Mouse (Mus musculus): Measurements from ENCODE around the gene Paxx. TPM values are rescaled to one million over a fixed set of nuclear protein-coding genes. Genes with fewer than 3 reads are reported as not detected.

Gene Paxx
- polyA plus RNA-seq (2012; rRNA removed) = 23.7 and 35.7 TPM in 2 replicates

DNA sequence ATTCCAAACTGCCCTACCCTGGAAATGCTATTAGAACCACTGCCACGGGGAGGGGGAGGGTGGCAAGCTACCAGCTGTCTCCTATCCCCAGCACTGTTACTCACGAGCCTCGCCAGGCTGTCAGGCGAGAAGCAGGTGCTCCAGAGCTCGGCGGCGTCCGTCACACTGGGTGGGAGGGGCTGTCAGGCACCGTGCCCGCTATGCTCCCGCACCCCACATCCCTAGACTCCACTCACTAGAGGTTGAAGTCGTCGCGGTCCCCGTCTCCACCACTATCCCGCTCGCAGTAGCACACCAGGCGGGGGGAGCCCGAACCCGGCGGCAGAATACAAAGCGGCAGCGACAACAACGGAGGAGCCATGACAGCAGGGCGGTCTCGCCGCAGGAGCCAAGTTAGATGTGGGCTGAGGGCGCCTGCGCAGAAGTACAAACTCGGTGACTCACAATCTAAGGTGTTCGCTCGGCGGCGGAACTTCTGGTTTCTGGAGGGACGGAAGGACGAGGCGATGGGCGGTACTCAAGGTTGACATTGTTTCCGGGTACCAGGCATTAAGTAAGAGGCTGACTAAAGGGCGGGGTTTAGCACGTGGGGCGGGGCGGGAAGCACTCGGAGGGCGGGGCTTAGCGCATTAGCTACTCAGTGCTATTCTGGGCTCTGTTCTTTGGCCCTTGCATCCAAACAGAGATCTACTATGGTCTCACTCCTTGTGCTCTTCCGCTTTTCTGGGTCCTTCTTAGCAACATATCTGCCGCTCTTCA, at the start of gene Paxx:
Gene Paxx, minus strand, starts transcription at position 544 of the 759 bp plus-strand sequence.

GRCm38 (mm10) chr2:25501593-25502486, 40.9 kb upstream of the Paxx start, which contains the start of gene C8g:
Gene C8g (minus strand): TSS chr2:25501719.

DNA sequence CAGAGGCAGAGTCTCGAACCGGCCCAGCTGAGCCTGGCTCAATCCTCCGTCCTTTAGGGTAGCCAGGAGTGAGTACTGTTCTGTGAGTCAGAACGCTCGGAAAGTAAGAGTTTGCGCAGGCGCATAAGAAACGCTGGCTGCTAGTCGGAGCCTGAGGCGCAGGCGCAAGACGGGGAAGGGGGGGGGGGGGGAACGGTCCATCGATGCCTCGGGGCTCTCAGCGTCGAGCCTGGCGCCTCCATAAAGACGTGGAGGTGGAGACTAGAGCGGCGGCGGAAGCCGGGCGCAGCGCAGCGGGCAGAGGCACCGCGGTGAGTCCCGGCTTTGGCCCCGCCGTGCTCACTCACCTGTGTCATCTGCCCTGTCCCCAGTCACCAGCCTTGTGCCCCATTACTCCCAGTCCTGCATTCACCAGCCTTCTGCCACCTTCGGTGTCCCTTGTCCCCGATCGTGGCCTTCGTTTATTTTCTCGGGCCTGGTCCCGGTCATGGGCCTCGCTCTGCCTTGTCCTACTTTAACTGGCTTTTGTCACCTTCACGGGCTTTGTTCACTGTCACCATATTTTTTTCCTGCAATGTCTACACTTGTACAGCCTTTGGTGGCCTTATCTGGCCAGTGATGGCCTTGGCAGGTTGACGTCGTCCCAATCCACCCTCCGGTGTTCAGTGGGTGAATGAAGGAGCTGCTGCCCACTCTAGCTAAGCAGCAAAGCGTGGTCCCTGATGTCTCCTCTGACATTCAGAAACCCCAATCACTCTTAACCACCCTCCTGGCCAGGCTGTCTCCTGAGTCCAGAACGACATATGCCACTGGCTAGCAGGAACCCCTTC, 39.9 kb upstream of the Paxx start, which contains the start of gene Fbxw5:
Gene Fbxw5, plus strand, starts transcription at position 175 of the 830 bp plus-strand sequence.

GRCm38 (mm10) chr2:25493476-25493961, 32.6 kb upstream of the Paxx start, which contains the start of gene Lcn12:
Gene Lcn12 (minus strand): TSS chr2:25493911.

DNA sequence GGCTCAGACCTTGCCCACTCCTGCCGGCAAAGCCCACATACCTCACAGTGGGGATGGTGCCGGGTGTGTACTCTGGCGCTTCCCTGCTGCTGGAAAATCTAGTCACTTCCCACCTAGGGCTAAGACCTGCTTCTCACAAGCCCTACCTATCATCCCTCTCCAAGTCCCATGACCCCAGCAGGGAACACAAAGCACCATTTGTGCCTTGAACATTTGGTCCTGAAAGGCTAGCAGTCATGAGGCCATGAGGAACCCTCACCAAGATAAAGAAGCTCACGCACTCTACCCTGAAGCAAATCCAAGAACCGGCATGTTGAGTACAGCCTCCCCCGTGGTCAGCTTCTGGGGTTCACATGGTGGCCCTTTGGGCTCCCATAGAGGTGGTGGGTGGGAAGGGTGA, 9.1 kb upstream of the Paxx start, which contains the start of gene Ptgds:
Gene Ptgds, minus strand, starts transcription at position 78 of the 400 bp plus-strand sequence.

DNA sequence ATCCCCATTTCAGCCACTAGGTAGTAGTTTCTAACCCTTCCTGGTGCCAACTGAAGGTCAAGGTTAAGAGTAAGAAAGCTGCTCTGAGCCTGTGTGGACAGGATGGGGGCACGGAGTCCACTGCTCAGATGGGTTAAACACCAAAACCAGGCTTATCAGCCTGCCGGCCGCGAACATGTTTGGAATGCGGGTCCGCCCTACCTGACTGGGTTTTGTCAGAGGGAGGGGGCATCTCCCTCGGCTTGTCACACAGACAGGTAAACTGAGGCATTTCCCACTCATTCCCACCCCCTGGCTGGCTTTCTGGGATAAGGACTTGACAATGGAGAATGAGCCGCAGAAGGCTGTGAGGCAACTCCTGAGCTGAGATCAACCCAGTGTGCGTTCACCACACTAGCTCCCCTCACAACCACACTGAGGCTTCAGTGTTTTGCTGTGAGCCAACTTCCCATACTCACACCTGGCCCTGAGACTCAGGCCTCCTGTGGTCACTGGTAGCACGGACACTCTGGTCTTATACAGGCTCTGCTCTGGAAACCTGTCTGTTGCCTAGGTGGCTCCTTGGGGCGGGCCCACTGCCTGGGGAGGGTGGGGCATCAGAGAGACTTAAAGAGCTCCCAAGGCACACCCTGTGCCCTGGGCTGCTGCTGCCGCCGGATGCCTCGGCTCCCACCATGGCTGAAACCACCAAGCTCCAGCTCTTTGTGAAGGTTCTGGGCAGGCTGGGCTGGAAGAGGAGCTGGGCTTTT, 4.5 kb downstream of the Paxx start, which contains the start of gene Clic3:
Gene Clic3, plus strand, starts transcription at position 634 of the 749 bp plus-strand sequence.

GRCm38 (mm10) chr2:25428442-25429236, 32.3 kb downstream of the Paxx start, which contains the start of gene Abca2:
Gene Abca2 (plus strand): TSS chr2:25428703.

GRCm38 (mm10) chr2:25422587-25423410, 38.1 kb downstream of the Paxx start, which contains the start of gene Fut7:
Gene Fut7 (plus strand): TSS chr2:25423267.

Other genes starting within 250 kb of the Paxx start
- 76.7 and 116 TPM in 2 replicates for gene Nelfb, start 249.6 kb downstream of the Paxx start, polyA plus RNA-seq (2012; rRNA removed)
- not detected in 2 replicates for gene Stpg3, start 246.5 kb downstream of the Paxx start, polyA plus RNA-seq (2012; rRNA removed)
- 0.14 TPM in 1 of 2 replicates, not detected in the other for gene Fam166a, start 242.3 kb downstream of the Paxx start, polyA plus RNA-seq (2012; rRNA removed)
- gene Tubb4b, start 236.4 kb downstream of the Paxx start, polyA plus RNA-seq (2012; rRNA removed) = 438 and 534 TPM in 2 replicates
- 0.04 TPM in 1 of 2 replicates, not detected in the other for gene Slc34a3, start 226.7 kb downstream of the Paxx start, polyA plus RNA-seq (2012; rRNA removed)
- gene Rnf224, start 224.3 kb downstream of the Paxx start, polyA plus RNA-seq (2012; rRNA removed) = 0.02 TPM in 1 of 2 replicates, not detected in the other
- gene Rnf208, start 218.8 kb downstream of the Paxx start, polyA plus RNA-seq (2012; rRNA removed) = 25.3 and 26.0 TPM in 2 replicates
- gene Cysrt1, start 218.6 kb downstream of the Paxx start, polyA plus RNA-seq (2012; rRNA removed) = 0.16 TPM in 1 of 2 replicates, not detected in the other
- 8.1 and 14.5 TPM in 2 replicates for gene AL732309.1, start 214.2 kb downstream of the Paxx start, polyA plus RNA-seq (2012; rRNA removed)
- 22.0 and 23.7 TPM in 2 replicates for gene Tmem203, start 205.7 kb downstream of the Paxx start, polyA plus RNA-seq (2012; rRNA removed)
- gene Tprn, start 198.5 kb downstream of the Paxx start, polyA plus RNA-seq (2012; rRNA removed) = 4.1 and 4.2 TPM in 2 replicates
- gene Ssna1, start 188.7 kb downstream of the Paxx start, polyA plus RNA-seq (2012; rRNA removed) = 131 and 133 TPM in 2 replicates
- 106 and 109 TPM in 2 replicates for gene Anapc2, start 188.6 kb downstream of the Paxx start, polyA plus RNA-seq (2012; rRNA removed)
- not detected in 2 replicates for gene Tmem210, start 172.9 kb downstream of the Paxx start, polyA plus RNA-seq (2012; rRNA removed)
- gene Lrrc26, start 171.2 kb downstream of the Paxx start, polyA plus RNA-seq (2012; rRNA removed) = not detected in 2 replicates
- gene Grin1, start 141.9 kb downstream of the Paxx start, polyA plus RNA-seq (2012; rRNA removed) = 1.6 and 2.0 TPM in 2 replicates
- gene Man1b1, start 128.8 kb downstream of the Paxx start, polyA plus RNA-seq (2012; rRNA removed) = 29.2 and 34.9 TPM in 2 replicates
- 22.1 and 29.3 TPM in 2 replicates for gene Dpp7, start 104.7 kb downstream of the Paxx start, polyA plus RNA-seq (2012; rRNA removed)
- gene Uap1l1, start 95.4 kb downstream of the Paxx start, polyA plus RNA-seq (2012; rRNA removed) = 2.9 and 5.3 TPM in 2 replicates
- gene Sapcd2, start 88.8 kb downstream of the Paxx start, polyA plus RNA-seq (2012; rRNA removed) = 64.9 and 72.9 TPM in 2 replicates
- gene Entpd2, start 65.2 kb downstream of the Paxx start, polyA plus RNA-seq (2012; rRNA removed) = 0.11 and 0.17 TPM in 2 replicates
- gene Npdc1, start 61.7 kb downstream of the Paxx start, polyA plus RNA-seq (2012; rRNA removed) = 146 and 170 TPM in 2 replicates
- 0.06 and 0.31 TPM in 2 replicates for gene Fut7, start 37.8 kb downstream of the Paxx start, polyA plus RNA-seq (2012; rRNA removed)
- gene Abca2, start 32.4 kb downstream of the Paxx start, polyA plus RNA-seq (2012; rRNA removed) = 15.7 and 15.9 TPM in 2 replicates
- gene Clic3, start 4.3 kb downstream of the Paxx start, polyA plus RNA-seq (2012; rRNA removed) = 0.16 and 0.36 TPM in 2 replicates
- 0.34 and 0.41 TPM in 2 replicates for gene Ptgds, start 9.0 kb upstream of the Paxx start, polyA plus RNA-seq (2012; rRNA removed)
- gene Lcn12, start 32.8 kb upstream of the Paxx start, polyA plus RNA-seq (2012; rRNA removed) = not detected in 2 replicates
- 27.8 and 30.7 TPM in 2 replicates for gene Fbxw5, start 39.7 kb upstream of the Paxx start, polyA plus RNA-seq (2012; rRNA removed)
- gene C8g, start 40.6 kb upstream of the Paxx start, polyA plus RNA-seq (2012; rRNA removed) = 3.8 and 4.0 TPM in 2 replicates
- 16.0 and 18.2 TPM in 2 replicates for gene Traf2, start 85.8 kb upstream of the Paxx start, polyA plus RNA-seq (2012; rRNA removed)
- gene Edf1, start 96.8 kb upstream of the Paxx start, polyA plus RNA-seq (2012; rRNA removed) = 165 and 237 TPM in 2 replicates
- 8.2 and 8.8 TPM in 2 replicates for gene Mamdc4, start 113.8 kb upstream of the Paxx start, polyA plus RNA-seq (2012; rRNA removed)
- gene Phpt1, start 114.1 kb upstream of the Paxx start, polyA plus RNA-seq (2012; rRNA removed) = 154 and 192 TPM in 2 replicates
- 1.2 and 1.4 TPM in 2 replicates for gene Ajm1, start 120.7 kb upstream of the Paxx start, polyA plus RNA-seq (2012; rRNA removed)
- gene Rabl6, start 147.4 kb upstream of the Paxx start, polyA plus RNA-seq (2012; rRNA removed) = 88.7 and 111 TPM in 2 replicates
- gene Ccdc183, start 156.6 kb upstream of the Paxx start, polyA plus RNA-seq (2012; rRNA removed) = not detected in 2 replicates
- gene Tmem141, start 160.9 kb upstream of the Paxx start, polyA plus RNA-seq (2012; rRNA removed) = 9.4 and 18.8 TPM in 2 replicates
- 1.5 and 3.7 TPM in 2 replicates for gene Fcna, start 166.9 kb upstream of the Paxx start, polyA plus RNA-seq (2012; rRNA removed)
- gene Lcn8, start 192.0 kb upstream of the Paxx start, polyA plus RNA-seq (2012; rRNA removed) = not detected in 2 replicates
- gene Lcn5, start 196.9 kb upstream of the Paxx start, polyA plus RNA-seq (2012; rRNA removed) = not detected in 2 replicates
- gene Lcn6, start 215.7 kb upstream of the Paxx start, polyA plus RNA-seq (2012; rRNA removed) = not detected in 2 replicates
- not detected in 2 replicates for gene Lcn10, start 221.6 kb upstream of the Paxx start, polyA plus RNA-seq (2012; rRNA removed)
- gene Obp2a, start 238.9 kb upstream of the Paxx start, polyA plus RNA-seq (2012; rRNA removed) = not detected in 2 replicates
- 37.1 and 43.2 TPM in 2 replicates for gene Bmyc, start 245.6 kb upstream of the Paxx start, polyA plus RNA-seq (2012; rRNA removed)

Measured in central nervous system, embryonic 11.5 days (tissue).